ENCODE assay signal across 9 mouse cellular contexts in the genomic region with DNA sequence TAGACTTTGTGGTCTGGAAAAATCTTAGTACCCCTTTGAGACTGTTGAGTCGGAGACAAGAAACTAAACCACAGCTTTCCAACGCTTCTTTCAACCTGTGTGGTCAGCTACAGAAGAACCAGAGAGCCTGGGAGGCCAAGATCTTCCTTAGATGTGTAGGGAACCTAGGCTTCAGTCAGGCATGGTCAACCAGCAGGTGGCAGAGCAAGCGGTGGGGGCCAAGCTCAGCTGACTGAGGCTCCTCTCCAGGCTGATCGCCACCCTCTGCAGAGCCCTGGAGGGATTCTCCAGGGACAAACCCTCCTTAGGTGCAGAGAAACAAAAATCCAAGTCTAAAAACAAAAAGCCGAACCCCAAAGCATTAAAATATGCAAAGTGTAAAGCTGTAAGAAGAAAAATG. TPM values are rescaled to one million over a fixed set of nuclear protein-coding genes. Genes with fewer than 3 reads are reported as not detected.
DNase-seq lines count a peak whose midpoint lies in the region; ATAC-seq and TF ChIP-seq lines count a peak whose summit lies in the region.
"Had no signal": no experiment of that assay in that cellular context is flagged by ENCODE, and none has a peak within 500 bp of the region (broad histone marks: within the 10 kb centered on the region; RNA-seq: fewer than 3 reads in every experiment).

No protein-coding gene starts in this region.

- intact Hi-C loops in left cerebral cortex, adult 2 months (cut with DNase I), result loop anchor here (1.0 to 5.0 kb wide), 3 partner anchors 40 to 341 kb away; no protein-coding TSS in a partner anchor
- intact Hi-C loops in left cerebral cortex, postnatal 36 days (cut with DNase I), result loop anchor here (5.0 kb wide), 2 partner anchors 41 to 111 kb away; no protein-coding TSS in a partner anchor

- no peak overlapping the region for H3K9ac ChIP-seq in midbrain, embryonic 15.5 days
- H3K9ac ChIP-seq in forebrain, embryonic 15.5 days (replicated peaks), result no peak overlapping the region

- peak in 1 of 2 experiments; percentile 21 for DNase-seq in left cerebral cortex, adult 2 months (ENCODE audit: extremely low spot score in 1 of 2, low spot score in 2 of 2)
- DNase-seq in left cerebral cortex, postnatal 36 days (ENCODE audit: low spot score in 2 of 2), result no peak
- peak; percentile 52 for DNase-seq in MN1 (ENCODE audit: low spot score)
- DNase-seq in gastrocnemius, adult 8-10 months (ENCODE audit: low spot score in 2 of 2), result peak; percentile 30 to 40
- peak; percentile 70 for DNase-seq in lung, postnatal 14 days
- peak; percentile 76 for DNase-seq in thymus, postnatal 25 days

- H3K36me3 ChIP-seq in midbrain, embryonic 15.5 days (replicated peaks), result no peaks in the 10 kb centered on the region
- H3K36me3 ChIP-seq in forebrain, embryonic 15.5 days, result no peaks in the 10 kb centered on the region

- no peak overlapping the region for H3K4me3 ChIP-seq in left cerebral cortex, adult 2 months
- H3K4me3 ChIP-seq in midbrain, embryonic 15.5 days, result no peak overlapping the region
- H3K4me3 ChIP-seq in forebrain, embryonic 15.5 days, result no peak overlapping the region
- H3K4me3 ChIP-seq: megakaryocyte, embryonic 14.5 days had no signal

- no peaks in the 10 kb centered on the region for H3K9me3 ChIP-seq in midbrain, embryonic 15.5 days
- H3K9me3 ChIP-seq in forebrain, embryonic 15.5 days, result no peaks in the 10 kb centered on the region

- WGBS in midbrain, embryonic 15.5 days, result 62% methylated on average over 5 of the region's 5 CpGs
- WGBS in forebrain, embryonic 15.5 days, result 59% methylated on average over 5 of the region's 5 CpGs

- TF ChIP-seq CTCF in left cerebral cortex, adult 2 months (IDR thresholded peaks at IDR 0.05), result peak; percentile 56

- H3K27me3 ChIP-seq in midbrain, embryonic 15.5 days (replicated peaks), result no peaks in the 10 kb centered on the region
- H3K27me3 ChIP-seq in forebrain, embryonic 15.5 days, result no peaks in the 10 kb centered on the region

- ATAC-seq in midbrain, embryonic 15.5 days (replicated peaks), result no peak
- ATAC-seq in forebrain, embryonic 15.5 days (replicated peaks), result no peak

- H3K4me1 ChIP-seq in midbrain, embryonic 15.5 days, result no peaks in the 10 kb centered on the region
- H3K4me1 ChIP-seq in forebrain, embryonic 15.5 days, result no peaks in the 10 kb centered on the region

- H3K4me2 ChIP-seq in midbrain, embryonic 15.5 days, result no peak overlapping the region
- no peak overlapping the region for H3K4me2 ChIP-seq in forebrain, embryonic 15.5 days (replicated peaks)

- no peak overlapping the region for H3K27ac ChIP-seq in left cerebral cortex, adult 2 months
- no peak overlapping the region for H3K27ac ChIP-seq in midbrain, embryonic 15.5 days
- no peak overlapping the region for H3K27ac ChIP-seq in forebrain, embryonic 15.5 days (replicated peaks)

RNA-seq across cellular contexts. Expression of gene Anxa6, which starts 13.4 kb away (rescaled TPM):
- 10 to 100 TPM; 85.5 to 86.7 TPM for total RNA-seq in left cerebral cortex, adult 2 months (2021)
- 10 to 100 TPM; 87.1 to 88.9 TPM for total RNA-seq in left cerebral cortex, postnatal 36 days (2021)
- 100 to 1,000 TPM; 160 to 179 (median 170) TPM for total RNA-seq in gastrocnemius, adult 8-10 months (2022)
- 42.2 and 48.0 TPM in 2 replicates for polyA plus RNA-seq in midbrain, embryonic 15.5 days (2015; fragmentation: Nextera tagmentation; extraction: Ambion mirVana)
- polyA plus RNA-seq in forebrain, embryonic 15.5 days (2015; fragmentation: Nextera tagmentation; extraction: Ambion mirVana), result 39.9 and 40.8 TPM in 2 replicates

RNA-seq across cellular contexts. Expression of gene Ccdc69, which starts 31.3 kb away (rescaled TPM):
- total RNA-seq in left cerebral cortex, adult 2 months (2021), result under 1 TPM in 1 of 2 experiments, not detected in 1; 0.32 TPM
- under 1 TPM in 1 of 2 experiments, not detected in 1; 0.25 TPM for total RNA-seq in left cerebral cortex, postnatal 36 days (2021)
- total RNA-seq in gastrocnemius, adult 8-10 months (2022), result 1 to 10 TPM; 1.8 to 4.2 (median 3.3) TPM
- 0.34 and 0.36 TPM in 2 replicates for polyA plus RNA-seq in midbrain, embryonic 15.5 days (2015; fragmentation: Nextera tagmentation; extraction: Ambion mirVana)
- polyA plus RNA-seq in forebrain, embryonic 15.5 days (2015; fragmentation: Nextera tagmentation; extraction: Ambion mirVana), result 0.32 and 0.34 TPM in 2 replicates

RNA-seq across cellular contexts. Expression of gene Gm2a, which starts 51.3 kb away (rescaled TPM):
- total RNA-seq in left cerebral cortex, adult 2 months (2021), result 10 to 100 TPM; 30.6 to 30.7 TPM
- total RNA-seq in left cerebral cortex, postnatal 36 days (2021), result 10 to 100 TPM; 34.3 to 41.6 TPM
- total RNA-seq in gastrocnemius, adult 8-10 months (2022), result 1 to 10 TPM; 6.2 to 9.2 (median 7.5) TPM
- 23.2 and 23.3 TPM in 2 replicates for polyA plus RNA-seq in midbrain, embryonic 15.5 days (2015; fragmentation: Nextera tagmentation; extraction: Ambion mirVana)
- 18.7 and 18.9 TPM in 2 replicates for polyA plus RNA-seq in forebrain, embryonic 15.5 days (2015; fragmentation: Nextera tagmentation; extraction: Ambion mirVana)

Comparison
In these comparisons a context has a peak if more than half of its experiments do, and no peak if none do; other contexts are left out.
1. DNase-seq: peak in MN1 (single experiment), gastrocnemius, adult 8-10 months (2 of 2), lung, postnatal 14 days (single experiment) and thymus, postnatal 25 days (single experiment); none in left cerebral cortex, postnatal 36 days (0 of 2).